Mouse (Mus musculus) spleen, embryonic (tissue): ENCODE data around the gene Mdm4.

Experiments used
- CTCF ChIA-PET: fragments of 350-600 bp; sonication (Branson Sonifier 250); formaldehyde crosslinking; loops from one replicate; lab custom pipeline; 2022; lab: Charles Lee

The Mdm4 gene

GRCm38 (mm10) chr1:133030461-133030860 is at the start of gene Mdm4:
Mdm4 (minus strand) TSS chr1:133030561.
- CTCF ChIA-PET = interaction anchor here (0.6 to 0.7 kb wide), 2 partner anchors 17 to 74 kb away, joined by 4 to 6 read pairs; no protein-coding TSS in a partner anchor

GRCm38 (mm10) chr1:133080079-133080561 is 49.8 kb upstream of the Mdm4 start:
- CTCF ChIA-PET = no interaction called here

DNA sequence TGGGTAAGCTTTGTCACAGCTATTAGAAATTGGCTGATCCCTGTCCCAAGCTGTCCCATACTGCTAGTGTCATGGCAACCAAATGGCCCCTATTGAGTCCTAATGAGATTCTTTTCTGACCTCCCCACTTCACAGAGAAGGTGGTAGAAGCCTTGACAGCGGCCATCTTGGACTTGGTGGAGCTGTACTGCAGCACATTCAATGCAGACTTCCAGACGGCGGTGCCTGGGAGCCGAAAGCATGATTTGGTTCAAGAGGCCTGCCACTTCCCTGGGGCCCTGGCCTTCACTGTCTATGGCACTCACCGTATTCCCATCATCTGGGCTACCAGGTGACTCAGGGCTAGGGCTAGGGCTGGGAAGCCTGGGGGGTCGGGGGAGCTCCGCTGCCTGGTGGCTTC is 49.1 kb upstream of the Mdm4 start:
- CTCF ChIA-PET = no interaction called here

GRCm38 (mm10) chr1:133078338-133078727 is 48.0 kb upstream of the Mdm4 start:
- CTCF ChIA-PET = interaction anchor here (0.5 to 1.2 kb wide), 3 partner anchors 10 to 481 kb away, joined by 3 to 6 read pairs (median 3); no protein-coding TSS in a partner anchor

- CTCF ChIA-PET = interaction anchor here (0.5 to 1.2 kb wide), 3 partner anchors 10 to 38 kb away, joined by 3 to 6 read pairs (median 3); no protein-coding TSS in a partner anchor
Measured at GRCm38 (mm10) chr1:133077606-133078337, 47.4 kb upstream of the Mdm4 start.

DNA sequence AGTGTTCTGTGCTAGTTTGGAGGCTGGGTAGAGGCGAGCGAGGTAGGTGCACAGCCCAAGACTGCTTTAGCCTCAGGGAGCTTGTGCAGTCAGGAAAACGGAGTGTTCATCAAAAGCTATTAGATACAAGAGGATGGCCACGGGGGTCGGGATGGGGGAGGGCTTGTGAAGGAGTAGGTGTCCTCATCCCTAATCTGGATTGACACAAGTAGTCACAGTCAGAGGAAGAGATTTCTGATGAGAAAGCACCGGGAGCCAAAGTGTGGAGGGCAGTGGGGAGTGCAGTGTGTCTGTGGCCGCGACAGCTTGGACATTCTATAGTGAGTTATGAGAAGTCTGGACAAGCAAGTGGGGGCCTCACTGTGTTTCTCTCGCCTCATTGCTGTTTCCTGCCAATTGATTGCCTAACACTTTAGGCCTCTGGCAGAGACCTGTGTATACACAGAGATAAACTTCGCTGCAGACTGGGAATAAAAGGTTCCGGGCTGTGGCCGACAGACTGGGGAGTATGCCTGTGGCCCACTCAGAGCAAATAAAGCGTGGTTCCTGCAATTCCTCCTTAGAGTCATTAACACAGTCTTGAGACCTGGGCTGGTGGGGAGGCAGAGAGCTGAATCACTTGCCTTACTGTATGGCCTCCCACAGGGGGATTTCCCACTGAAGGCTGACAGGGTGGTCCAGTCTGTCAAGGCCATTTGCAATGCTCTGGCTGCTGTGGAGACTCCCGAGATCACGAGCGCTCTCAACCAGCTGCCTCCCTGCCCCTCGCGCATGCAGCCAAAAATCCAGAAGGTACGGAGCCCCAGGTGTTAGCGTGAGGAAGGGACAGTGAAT is 46.5 kb upstream of the Mdm4 start:
- CTCF ChIA-PET = interaction anchor here (1.0 kb wide), 1 partner anchor 37 kb away, joined by 3 read pairs; no protein-coding TSS in a partner anchor

DNA sequence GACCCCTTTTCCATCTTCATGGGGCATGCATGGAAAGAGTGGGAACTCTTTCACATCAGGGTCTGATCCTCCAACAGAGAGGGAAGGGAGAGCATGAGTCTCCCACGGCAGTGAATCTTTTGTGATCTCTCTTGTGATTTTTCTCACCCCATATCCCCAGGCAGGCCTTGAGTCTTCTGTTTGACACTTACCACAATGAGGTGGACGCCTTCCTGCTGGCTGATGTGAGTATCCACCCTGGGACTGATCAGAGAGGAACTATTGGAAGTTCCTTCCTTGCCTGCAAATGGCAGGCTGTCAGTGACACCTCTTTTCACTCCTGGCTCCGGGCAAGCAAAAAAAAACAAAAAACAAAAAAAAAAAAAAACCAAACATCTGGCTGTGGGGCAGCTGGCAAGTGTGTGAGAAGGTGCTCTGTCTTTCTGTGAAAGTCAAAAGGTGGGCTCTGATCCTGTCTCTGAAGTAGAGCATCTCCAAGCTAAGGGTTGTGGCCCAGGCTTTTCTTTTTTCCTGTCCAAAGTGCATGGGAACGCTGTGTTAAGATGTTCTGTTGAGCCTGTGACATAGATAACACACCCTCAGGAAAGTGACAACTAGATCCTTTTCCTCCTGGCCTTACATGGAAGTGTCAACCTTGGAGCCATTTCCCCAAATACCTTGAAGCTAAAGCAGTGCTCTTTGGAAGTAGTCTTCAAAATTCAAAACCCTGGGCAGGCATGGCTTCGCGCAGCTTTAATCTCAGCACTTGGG is 45.5 kb upstream of the Mdm4 start:
- CTCF ChIA-PET = no interaction called here

DNA sequence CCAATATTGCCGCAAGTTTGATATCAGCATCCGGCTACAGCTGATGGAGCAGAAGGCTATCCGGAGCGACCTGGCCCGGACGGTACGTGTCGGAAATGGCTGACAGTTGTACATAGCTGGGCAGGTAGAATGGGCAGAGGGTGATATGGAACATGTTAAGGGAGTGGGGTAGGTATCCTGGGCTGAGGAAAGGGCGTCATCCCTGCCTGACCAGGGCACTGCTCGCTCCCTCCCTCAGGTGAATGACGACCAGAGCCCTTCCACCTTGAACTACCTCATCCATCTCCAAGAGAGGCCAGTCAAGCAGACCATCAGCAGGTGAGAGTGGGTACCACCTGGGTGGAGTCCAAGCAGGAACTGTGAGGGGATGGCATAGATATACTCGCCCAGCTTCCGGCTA is 44.2 kb upstream of the Mdm4 start:
- CTCF ChIA-PET = no interaction called here

GRCm38 (mm10) chr1:133073327-133073856 is 43.0 kb upstream of the Mdm4 start:
- CTCF ChIA-PET = interaction anchor here (0.5 kb wide), 1 partner anchor 671 kb away, joined by 3 read pairs; no protein-coding TSS in a partner anchor

GRCm38 (mm10) chr1:133071666-133072381 is 41.5 kb upstream of the Mdm4 start:
- CTCF ChIA-PET = interaction anchor here (0.5 to 0.6 kb wide), 2 partner anchors 38 to 64 kb away, joined by 5 to 7 read pairs; no protein-coding TSS in a partner anchor

GRCm38 (mm10) chr1:133070157-133070556 is 39.8 kb upstream of the Mdm4 start:
- CTCF ChIA-PET = interaction anchor here (0.6 kb wide), 1 partner anchor 75 kb away, joined by 4 read pairs; no protein-coding TSS in a partner anchor

DNA sequence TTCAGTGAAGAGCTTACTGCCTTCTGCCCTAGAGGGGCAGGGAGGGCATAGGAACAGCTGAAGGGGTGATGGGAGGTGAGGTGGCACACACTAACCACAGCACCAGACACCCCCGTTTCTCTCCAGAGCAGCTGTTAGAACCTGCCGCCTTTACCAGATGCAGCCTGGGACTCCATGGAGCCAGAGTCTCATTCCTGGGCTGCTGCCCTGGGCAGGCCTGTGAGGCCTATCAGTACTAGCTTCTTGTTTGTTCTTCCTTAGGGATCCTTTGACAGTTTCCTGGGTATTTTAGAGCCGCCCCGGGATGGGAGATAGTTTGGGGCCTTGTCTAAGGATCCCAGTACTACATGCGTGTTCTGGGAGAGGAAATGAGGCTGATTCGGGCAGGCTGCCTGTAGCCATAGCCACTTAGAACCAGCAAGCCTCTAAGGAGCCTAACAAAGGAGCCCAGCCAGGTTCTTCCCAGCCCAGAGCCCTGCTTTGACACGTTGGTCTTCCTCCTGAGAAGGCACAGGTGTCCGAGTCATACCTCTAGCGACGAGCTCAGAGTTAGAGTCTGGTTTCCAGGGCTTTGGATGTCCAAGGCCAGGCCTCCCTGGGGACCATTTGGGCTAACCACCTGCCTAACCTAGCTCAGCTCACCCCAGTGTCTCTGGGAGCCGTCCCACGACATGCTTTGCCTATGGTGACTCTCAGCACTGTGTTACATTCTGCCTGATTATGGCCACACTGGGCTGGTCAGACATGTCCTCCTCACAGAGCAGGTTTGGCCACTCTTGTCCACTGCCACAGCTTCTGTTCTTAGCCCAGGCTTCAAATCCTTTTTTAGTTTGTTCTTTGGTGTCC is 39.1 kb upstream of the Mdm4 start:
- CTCF ChIA-PET = interaction anchor here (0.6 kb wide), 1 partner anchor 815 kb away, joined by 3 read pairs; no protein-coding TSS in a partner anchor

DNA sequence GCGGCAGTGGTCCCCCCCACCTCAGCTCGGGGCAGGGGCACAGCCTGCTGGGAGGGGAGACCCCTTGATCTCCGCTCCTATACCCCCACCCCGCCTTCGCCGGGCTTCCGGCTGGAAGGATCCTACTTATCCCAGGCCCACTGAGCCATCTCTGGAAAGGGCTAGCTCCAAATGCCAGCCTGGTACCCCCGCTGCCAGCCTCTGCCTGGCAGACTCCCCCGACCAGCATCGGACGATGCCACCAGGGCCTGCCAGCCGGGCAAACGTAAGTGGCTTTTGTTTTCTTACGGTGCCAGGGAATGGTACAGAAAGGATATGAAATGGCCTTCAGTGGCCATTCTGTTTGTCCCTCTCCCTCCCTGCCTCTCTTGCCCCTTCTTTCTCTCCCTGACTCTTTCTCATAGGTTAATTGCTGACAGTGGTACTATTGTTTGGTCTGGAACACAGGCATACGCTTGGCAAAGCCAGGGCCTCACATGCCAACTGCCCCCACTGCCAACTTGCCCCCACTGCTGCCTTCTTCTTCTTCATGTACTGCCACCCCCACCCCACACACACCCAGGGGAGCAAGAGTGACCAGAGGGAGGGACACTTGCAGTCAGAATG is 38.4 kb upstream of the Mdm4 start:
- CTCF ChIA-PET = no interaction called here

- CTCF ChIA-PET = no interaction called here
Measured at GRCm38 (mm10) chr1:133068268-133068667, 37.9 kb upstream of the Mdm4 start.

DNA sequence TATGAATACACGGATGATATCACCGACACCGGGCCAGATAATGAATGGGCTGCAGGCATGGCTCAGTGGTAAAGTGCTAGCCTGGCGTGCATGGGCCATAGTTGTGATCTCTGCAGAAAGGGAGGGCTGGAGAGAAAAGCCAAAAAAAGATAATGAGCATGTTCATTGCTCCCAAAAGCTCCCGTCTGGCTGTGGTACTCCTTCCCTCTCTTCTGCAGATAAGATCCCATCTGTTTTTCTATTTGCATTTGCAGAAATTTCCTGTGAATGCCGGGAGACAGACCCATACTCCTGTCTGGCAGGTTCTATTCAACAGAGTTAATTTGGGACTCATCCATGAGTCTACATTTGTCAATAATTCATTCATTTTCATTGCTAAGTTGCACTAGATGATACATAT is 32.8 kb upstream of the Mdm4 start:
- CTCF ChIA-PET = no interaction called here

DNA sequence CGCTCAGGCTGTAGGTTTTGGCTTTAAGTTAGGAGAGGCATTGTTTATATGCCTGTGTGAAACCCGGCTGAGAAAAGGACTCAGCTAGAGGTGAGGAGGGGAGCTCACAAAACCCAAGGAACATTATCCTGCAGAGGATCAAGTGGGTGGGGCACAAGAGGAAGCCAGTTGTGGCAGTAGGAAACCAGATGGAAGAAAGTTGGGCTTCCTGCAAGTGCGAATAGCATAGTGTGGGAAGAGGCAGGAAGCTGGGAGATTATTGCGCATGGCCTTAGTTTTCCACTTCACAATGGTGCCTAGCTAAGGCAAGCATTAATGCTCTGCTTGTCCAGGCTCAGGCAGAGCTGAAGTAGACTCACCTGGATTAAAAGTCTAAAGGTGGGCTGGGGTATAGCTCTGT is 30.3 kb upstream of the Mdm4 start:
- CTCF ChIA-PET = no interaction called here

DNA sequence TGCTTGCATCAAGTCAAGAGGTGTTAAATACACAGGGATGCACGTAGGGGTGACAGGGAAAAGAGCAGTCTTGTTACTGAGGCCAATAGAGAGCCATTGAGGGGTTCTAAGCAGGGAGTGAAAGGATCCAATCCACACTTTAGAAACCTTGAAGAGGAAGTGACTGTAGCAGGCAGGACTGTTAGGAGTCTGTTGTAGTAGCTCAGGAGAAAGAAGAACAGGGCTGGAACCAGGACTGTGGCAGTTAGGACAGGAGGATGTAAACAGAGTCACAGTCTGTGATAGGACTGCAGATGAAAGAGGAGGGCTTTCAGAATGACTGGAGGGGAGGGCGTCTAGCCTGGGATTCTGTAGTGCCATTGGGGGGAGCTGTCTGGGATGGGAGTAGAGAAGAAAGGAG is 29.2 kb upstream of the Mdm4 start:
- CTCF ChIA-PET = no interaction called here

DNA sequence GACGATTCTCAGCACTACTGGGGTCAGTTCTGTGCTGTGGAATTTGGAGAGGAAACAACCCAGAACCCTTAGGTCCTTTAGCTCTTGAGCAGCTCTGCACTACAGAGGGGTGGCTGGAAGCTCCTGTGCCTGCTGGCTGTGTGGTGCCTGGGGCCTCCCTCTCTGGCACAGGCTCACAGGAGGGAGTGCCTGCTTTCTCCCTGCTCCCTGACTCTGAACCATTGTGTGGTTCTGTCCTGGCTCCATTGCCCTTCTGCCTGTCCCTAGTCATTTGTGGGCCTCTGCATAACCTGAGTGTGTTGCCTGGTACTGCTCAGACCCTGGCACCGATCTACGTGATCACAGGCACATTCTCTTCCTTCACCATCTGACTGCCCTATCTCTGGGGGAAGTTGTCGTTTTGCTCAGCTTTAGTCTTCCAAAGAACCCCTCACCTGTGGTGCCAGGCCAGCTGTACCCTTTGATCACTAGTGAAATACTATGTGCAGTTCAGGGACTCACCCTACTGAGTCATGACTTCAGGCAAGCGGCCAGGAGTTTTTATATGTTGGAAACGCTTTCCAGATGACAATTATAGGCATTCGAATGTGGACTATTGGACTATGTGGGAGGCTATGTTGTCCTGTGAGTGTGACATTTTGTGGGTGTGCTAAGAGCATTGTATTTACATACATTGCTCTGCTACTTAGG is 27.1 kb upstream of the Mdm4 start:
- CTCF ChIA-PET = no interaction called here
